Mouse (Mus musculus) thymus, postnatal 4 days (tissue): ENCODE results near the gene Gm5798.
"Not testable (repeated sequence)": the region's sequence is repeated elsewhere in the genome, so short reads cannot be mapped to it uniquely, and the experiment has no call there.

Source experiments
- DNase-seq: peaks from one replicate; pipeline ENCODE4 v3.0.0; 2021

Gm5798 gene

DNA sequence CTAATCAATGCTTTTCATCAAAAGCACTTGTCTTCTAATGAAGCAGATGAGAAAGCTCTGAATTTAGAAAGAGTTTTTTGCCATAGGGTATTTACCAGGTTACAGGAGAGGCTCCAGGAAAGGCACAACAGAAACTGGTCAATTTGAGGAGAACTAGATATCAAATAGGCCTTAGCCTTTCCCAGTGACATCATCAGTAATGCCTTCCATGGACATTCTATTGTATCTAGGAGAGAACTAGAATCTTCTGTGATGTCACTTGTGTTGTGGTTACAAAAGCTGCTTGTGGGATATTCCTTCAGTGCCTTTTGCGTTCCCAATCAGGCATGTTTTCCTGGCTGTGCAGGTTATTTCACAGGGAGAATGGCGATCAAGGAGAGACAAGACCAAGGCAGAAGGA lies at the start of gene Gm5798:
Gene Gm5798, plus strand, starts transcription at position 301 of the 400 bp plus-strand sequence.
- DNase-seq: not testable (repeated sequence)

DNA sequence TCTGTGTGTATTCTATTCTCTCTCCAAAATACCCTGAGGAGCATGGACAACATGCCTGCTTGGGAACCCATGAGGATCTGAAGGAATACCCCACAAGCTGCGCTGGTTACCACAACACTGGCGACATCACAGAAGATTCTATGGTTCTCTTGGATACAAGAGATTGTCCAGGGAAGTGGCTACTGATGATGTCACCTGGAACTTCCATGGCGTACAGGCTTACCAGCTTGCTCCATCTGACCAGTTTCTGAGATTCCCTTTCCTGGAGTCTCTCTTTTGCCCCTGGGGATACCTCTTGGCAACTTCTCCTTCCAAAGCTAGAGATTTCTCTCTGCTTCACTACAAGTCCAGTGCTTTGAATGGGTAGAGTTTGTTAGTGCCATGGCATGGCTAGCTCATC lies 37.9 kb downstream of the Gm5798 start, which contains the start of gene Gm7945:
Gene Gm7945, minus strand, starts transcription at position 101 of the 400 bp plus-strand sequence.
- DNase-seq: not testable (repeated sequence)
